Mouse (Mus musculus) bone marrow, adult 2 months (tissue): Measurements from ENCODE around the gene Ankrd33b.

Experiments
- CTCF ChIP-seq: fragments of 200-500 bp; IDR thresholded peaks from 2 replicates; pipeline ENCODE4 v1.5.1; 2011; ENCODE audit warnings: low read length, control low read depth; ENCODE audit not compliant: control insufficient read depth, insufficient read depth
- POLR2A ChIP-seq: fragments of 200-500 bp; IDR thresholded peaks from 2 replicates; pipeline ENCODE4 v1.6.1; 2011; ENCODE audit warnings: low read depth, mild to moderate bottlenecking, control low read depth, low read length, borderline replicate concordance; ENCODE audit not compliant: control insufficient read depth

DNA sequence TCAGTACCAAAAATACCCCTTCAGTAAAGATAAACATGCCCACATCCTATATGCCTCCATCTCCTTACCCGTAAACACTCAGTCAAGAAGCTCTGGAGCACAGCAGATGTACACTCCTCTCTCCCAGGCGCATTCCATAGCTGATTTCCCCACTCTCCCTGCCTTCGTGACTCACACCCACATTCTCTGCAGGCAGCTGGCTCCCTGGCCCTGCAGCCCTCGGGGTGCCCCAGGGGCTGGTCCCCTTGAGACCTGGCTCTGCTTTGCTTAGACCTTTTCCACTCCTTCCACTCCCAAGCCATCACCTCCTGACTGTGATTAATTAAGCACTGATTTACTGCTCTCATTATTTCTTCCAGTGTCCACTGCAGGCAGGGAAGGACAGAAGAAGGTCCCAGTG is 7.7 kb upstream of the Ankrd33b start:
- TF ChIP-seq CTCF (no peak), POLR2A (no peak)
